In the genomic region with DNA sequence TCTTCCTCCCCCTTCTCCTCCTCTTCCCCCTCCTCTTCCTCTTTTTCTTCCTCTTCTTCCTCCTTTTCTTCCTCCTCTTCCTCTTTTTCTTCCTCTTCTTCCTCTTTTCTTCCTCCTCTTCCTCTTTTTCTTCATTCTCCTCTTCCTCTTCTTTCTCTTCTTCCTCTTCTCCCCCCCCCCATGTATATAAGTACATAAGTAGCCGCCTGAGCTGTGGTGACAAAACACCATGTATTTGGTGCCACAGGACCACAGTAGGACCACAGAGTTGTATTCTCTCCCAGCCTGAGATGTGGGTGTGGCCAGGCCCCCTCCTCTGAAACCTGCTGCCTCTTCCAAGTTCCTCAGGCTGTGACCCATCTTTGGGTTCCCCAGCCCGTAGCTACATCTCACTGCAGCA, we compare ENCODE assay signal across 24 mouse cellular contexts. TPM values are rescaled to one million over a fixed set of nuclear protein-coding genes. Genes with fewer than 3 reads are reported as not detected.
"Had no signal": no experiment of that assay in that cellular context is flagged by ENCODE, and none has a peak within 500 bp of the region (broad histone marks: within the 10 kb centered on the region; RNA-seq: fewer than 3 reads in every experiment).

No protein-coding gene starts in this region.

- H3K4me1 ChIP-seq: liver, embryonic 15.5 days; megakaryocyte, embryonic 14.5 days; midbrain, embryonic 15.5 days; stomach, embryonic 15.5 days had no signal

- H3K9ac ChIP-seq: limb, embryonic 13.5 days; liver, embryonic 15.5 days; midbrain, embryonic 15.5 days; neural tube, embryonic 12.5 days; neural tube, embryonic 15.5 days; stomach, embryonic 15.5 days had no signal

- H3K27me3 ChIP-seq: limb, embryonic 13.5 days; liver, embryonic 15.5 days; midbrain, embryonic 15.5 days; neural tube, embryonic 12.5 days; neural tube, embryonic 15.5 days; stomach, embryonic 15.5 days had no signal

- H3K27ac ChIP-seq: layer of hippocampus, adult 2 months; limb, embryonic 10.5 days; limb, embryonic 13.5 days; midbrain, embryonic 10.5 days; midbrain, embryonic 15.5 days; neural tube, embryonic 12.5 days; neural tube, embryonic 15.5 days; stomach, embryonic 15.5 days had no signal

- H3K36me3 ChIP-seq: limb, embryonic 10.5 days; limb, embryonic 13.5 days; liver, embryonic 15.5 days; midbrain, embryonic 10.5 days; midbrain, embryonic 15.5 days; neural tube, embryonic 12.5 days; neural tube, embryonic 15.5 days; stomach, embryonic 15.5 days had no signal

- H3K4me3 ChIP-seq: layer of hippocampus, adult 2 months; limb, embryonic 10.5 days; limb, embryonic 13.5 days; liver, embryonic 15.5 days; megakaryocyte, embryonic 14.5 days; midbrain, embryonic 10.5 days; midbrain, embryonic 15.5 days; neural tube, embryonic 12.5 days; neural tube, embryonic 15.5 days; stomach, embryonic 15.5 days had no signal

- ATAC-seq: intestine, embryonic 16.5 days; midbrain, embryonic 15.5 days had no signal

- DNase-seq: kidney, adult 18-20 months; kidney, adult 9 months; kidney, postnatal 14 days; layer of hippocampus, adult 9-11 months; lung, adult 2 months; lung, postnatal 14 days; lung, postnatal 4 days; right cerebral cortex, adult 18-20 months; right cerebral cortex, postnatal 14 days; spleen, adult 18-20 months; thymus, postnatal 25 days had no signal

RNA-seq across cellular contexts. Expression of a gene that starts 50.8 kb away (rescaled TPM):
- polyA plus RNA-seq: intestine, embryonic 16.5 days; large intestine, adult 2 months; limb, embryonic 13.5 days; liver, embryonic 11.5 days; midbrain, embryonic 15.5 days; neural tube, embryonic 12.5 days; stomach, embryonic 15.5 days had no signal
